Mouse (Mus musculus): Measurements from ENCODE around the gene Hnrnpu.
A peak's percentile ranks its signal among the peaks of the same experiment; 100 is the strongest.
"Not testable (repeated sequence)": the region's sequence is repeated elsewhere in the genome, so short reads cannot be mapped to it uniquely, and the experiment has no call there.

Hnrnpu gene

GRCm38 (mm10) chr1:178337551-178338317 lies at the start of gene Hnrnpu:
Gene Hnrnpu, minus strand, starts transcription at chr1:178337797.
- peak; percentile 93 for DNase-seq (ENCODE audit: low read depth)

- no peak for DNase-seq (ENCODE audit: low read depth)
Observed at GRCm38 (mm10) chr1:178382165-178382564, 44.6 kb upstream of the Hnrnpu start.

GRCm38 (mm10) chr1:178379224-178379623 lies 41.6 kb upstream of the Hnrnpu start:
- no peak for DNase-seq (ENCODE audit: low read depth)

- DNase-seq (ENCODE audit: low read depth), result no peak
Observed at GRCm38 (mm10) chr1:178378115-178378514, 40.5 kb upstream of the Hnrnpu start.

GRCm38 (mm10) chr1:178376907-178377306 lies 39.3 kb upstream of the Hnrnpu start:
- no peak for DNase-seq (ENCODE audit: low read depth)

- peak; percentile 28 for DNase-seq (ENCODE audit: low read depth)
Observed at GRCm38 (mm10) chr1:178376061-178376460, 38.5 kb upstream of the Hnrnpu start.

GRCm38 (mm10) chr1:178375381-178375780 lies 37.8 kb upstream of the Hnrnpu start:
- DNase-seq (ENCODE audit: low read depth), result peak; percentile 27

- no peak for DNase-seq (ENCODE audit: low read depth)
Observed at GRCm38 (mm10) chr1:178372681-178373080, 35.1 kb upstream of the Hnrnpu start.

GRCm38 (mm10) chr1:178369272-178369651 lies 31.7 kb upstream of the Hnrnpu start:
- peak; percentile 82 for DNase-seq (ENCODE audit: low read depth)

- peak; percentile 90 for DNase-seq (ENCODE audit: low read depth)
Observed at GRCm38 (mm10) chr1:178368548-178369271, 31.1 kb upstream of the Hnrnpu start.

- DNase-seq (ENCODE audit: low read depth), result no peak
Observed at GRCm38 (mm10) chr1:178368121-178368520, 30.5 kb upstream of the Hnrnpu start.

- no peak for DNase-seq (ENCODE audit: low read depth)
Observed at GRCm38 (mm10) chr1:178365171-178365570, 27.6 kb upstream of the Hnrnpu start.

GRCm38 (mm10) chr1:178360702-178361101 lies 23.1 kb upstream of the Hnrnpu start:
- DNase-seq (ENCODE audit: low read depth), result peak; percentile 51

GRCm38 (mm10) chr1:178360264-178360663 lies 22.7 kb upstream of the Hnrnpu start:
- DNase-seq (ENCODE audit: low read depth), result no peak

- DNase-seq (ENCODE audit: low read depth), result no peak
Observed at GRCm38 (mm10) chr1:178357776-178358710, 20.4 kb upstream of the Hnrnpu start.

GRCm38 (mm10) chr1:178354576-178354975 lies 17.0 kb upstream of the Hnrnpu start:
- no peak for DNase-seq (ENCODE audit: low read depth)

GRCm38 (mm10) chr1:178351643-178352042 lies 14.0 kb upstream of the Hnrnpu start:
- peak; percentile 65 for DNase-seq (ENCODE audit: low read depth)

- no peak for DNase-seq (ENCODE audit: low read depth)
Observed at GRCm38 (mm10) chr1:178350792-178351191, 13.2 kb upstream of the Hnrnpu start.

- not testable (repeated sequence) for DNase-seq (ENCODE audit: low read depth)
Observed at GRCm38 (mm10) chr1:178344071-178344805, 6.6 kb upstream of the Hnrnpu start.

- no peak for DNase-seq (ENCODE audit: low read depth)
Observed at GRCm38 (mm10) chr1:178342612-178343011, 5.0 kb upstream of the Hnrnpu start.

GRCm38 (mm10) chr1:178342063-178342462 lies 4.5 kb upstream of the Hnrnpu start:
- no peak for DNase-seq (ENCODE audit: low read depth)
